Mouse (Mus musculus) ovary, adult 18-20 months (tissue): Measurements from ENCODE around the gene Khdc4.

Experiments used
- DNase-seq: peaks from one replicate; pipeline ENCODE4 v3.0.0; 2022; ENCODE audit warnings: low spot score, mixed read lengths

Khdc4 gene

DNA sequence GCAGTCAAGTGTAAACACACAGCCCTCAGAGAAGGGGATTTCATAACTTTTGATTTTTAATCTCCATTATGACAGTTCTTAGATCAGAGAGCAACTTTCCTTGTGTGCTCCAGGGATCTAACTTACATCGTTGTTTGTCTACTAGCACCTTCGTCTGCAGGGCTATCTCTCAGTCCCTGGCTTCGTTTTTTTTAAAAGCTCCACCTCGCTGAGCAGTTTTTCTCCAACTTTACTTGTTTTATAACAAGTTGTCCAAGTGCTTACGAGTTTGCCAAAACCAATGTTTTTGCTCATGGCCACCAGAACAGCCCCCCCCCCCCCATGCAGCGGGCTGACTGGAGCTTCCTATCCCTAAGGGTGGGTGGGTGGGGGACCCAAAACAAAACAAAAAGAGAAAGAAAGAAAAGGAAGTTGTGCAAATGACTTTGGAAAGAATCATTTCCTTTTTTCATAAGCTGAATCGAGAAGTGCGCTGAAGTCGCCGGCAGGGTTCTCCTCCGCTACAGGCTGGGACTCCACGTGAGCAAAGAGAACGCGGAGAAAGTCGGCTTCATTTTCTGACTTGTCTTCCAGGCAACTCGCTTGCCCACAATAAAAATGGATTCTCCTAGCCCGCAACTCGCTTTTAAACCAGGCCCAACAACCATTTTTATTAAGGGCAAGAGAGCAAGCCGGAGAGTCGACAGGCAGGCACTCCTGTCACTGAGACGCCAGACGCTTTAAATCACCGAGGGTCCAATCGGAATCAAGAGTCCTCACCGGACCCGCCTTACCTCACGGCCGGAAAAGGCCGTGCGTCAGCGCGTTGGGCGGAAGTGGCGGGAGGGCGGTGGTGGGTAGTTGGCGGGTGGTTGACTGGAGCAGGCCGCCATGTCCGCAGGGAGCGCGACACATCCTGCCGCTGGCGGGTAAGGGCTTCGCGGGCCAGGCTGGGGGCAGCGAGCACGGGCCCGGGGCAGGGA is at the start of gene Khdc4:
Gene Khdc4 (plus strand): TSS at position 824 of the 962 bp plus-strand sequence.
- DNase-seq = peak; percentile 97

DNA sequence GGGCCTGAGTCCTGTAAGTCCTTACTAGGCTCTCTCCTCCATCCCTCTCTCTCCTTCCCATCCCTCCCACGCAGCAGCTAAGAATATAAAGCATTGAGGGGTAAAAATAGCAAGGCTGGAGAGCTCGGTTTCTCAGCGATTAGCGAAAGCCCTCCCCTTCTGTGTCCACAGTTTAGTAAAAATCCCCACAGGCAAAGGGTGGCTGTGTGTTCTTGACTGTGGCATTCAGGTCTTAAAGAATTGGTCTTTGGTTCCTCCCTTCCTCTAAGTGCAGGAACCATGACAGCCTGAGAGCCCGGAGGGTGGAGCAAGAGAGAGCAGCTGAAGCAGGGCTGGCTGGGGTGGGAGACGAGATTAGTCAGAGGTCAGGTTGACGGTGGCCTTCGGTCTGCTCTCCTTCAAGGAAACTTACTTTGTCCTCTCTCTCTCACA is 49.0 kb upstream of the Khdc4 start:
- no peak for DNase-seq

DNA sequence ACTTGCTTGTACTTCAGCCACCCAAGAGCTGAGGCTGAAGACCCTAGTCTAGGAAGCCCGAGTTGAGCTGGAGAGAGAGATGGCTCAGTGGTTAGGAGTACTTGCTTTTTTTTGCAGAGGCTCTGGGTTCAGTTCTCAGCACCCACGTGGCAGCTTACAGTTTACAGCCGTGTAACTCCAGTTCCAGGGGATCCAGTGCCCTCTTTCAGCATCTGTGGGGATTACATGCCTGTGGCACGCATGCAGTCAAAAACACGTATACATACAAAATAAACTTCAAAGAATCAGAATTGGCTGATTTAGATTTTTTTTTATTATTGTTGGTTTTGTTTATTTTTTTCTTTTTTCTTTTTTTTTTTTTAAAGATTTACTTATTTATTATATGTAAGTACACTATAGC is 48.5 kb upstream of the Khdc4 start:
- DNase-seq = no peak

DNA sequence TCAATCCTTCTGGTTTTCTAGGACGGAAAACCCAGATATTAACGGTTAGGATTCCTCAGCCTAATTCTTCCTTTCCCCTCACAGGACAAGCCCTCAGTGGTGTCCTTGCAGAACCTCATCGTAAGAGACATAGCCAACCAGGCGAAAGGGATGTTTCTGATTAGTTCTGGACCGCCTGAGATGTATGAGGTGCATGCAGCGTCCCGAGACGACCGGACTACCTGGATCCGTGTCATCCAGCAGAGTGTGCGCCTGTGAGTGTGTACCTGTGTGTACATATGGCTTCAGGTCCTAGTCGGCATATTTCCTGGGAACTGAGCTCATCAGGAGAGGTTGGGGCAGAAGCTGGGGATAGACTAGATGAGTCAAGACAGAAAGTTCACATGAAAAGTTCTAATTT is 46.4 kb upstream of the Khdc4 start:
- DNase-seq = no peak

GRCm38 (mm10) chr3:88640676-88641075 is 44.9 kb upstream of the Khdc4 start:
- DNase-seq = no peak

GRCm38 (mm10) chr3:88643078-88643477 is 42.5 kb upstream of the Khdc4 start:
- no peak for DNase-seq

GRCm38 (mm10) chr3:88645937-88646336 is 39.7 kb upstream of the Khdc4 start:
- no peak for DNase-seq

GRCm38 (mm10) chr3:88646426-88646995 is 39.1 kb upstream of the Khdc4 start:
- DNase-seq = no peak

GRCm38 (mm10) chr3:88647076-88647475 is 38.5 kb upstream of the Khdc4 start:
- no peak for DNase-seq

- no peak for DNase-seq
Observed at GRCm38 (mm10) chr3:88647779-88648413, 37.7 kb upstream of the Khdc4 start.

GRCm38 (mm10) chr3:88648452-88649168 is 37.0 kb upstream of the Khdc4 start:
- DNase-seq = no peak

DNA sequence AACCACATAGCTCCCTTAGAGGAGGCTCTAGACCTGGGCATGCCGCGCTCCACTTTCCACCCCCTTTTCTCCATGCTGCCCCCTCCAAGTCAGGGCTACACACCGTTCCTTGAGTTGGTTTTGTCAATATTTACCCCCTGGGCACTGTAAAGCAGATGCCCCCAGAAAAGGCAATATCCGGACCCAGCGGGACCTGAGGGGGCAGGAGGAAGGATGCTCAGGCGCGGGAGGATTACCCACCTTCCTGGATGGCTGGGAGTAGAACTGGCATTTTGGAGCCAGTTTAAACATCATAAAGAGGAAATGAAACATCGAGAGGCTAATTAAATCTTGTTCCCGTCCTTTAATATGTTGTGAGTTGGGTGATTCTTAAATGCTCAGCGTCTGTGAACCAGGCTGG is 36.4 kb upstream of the Khdc4 start:
- DNase-seq = no peak

- DNase-seq = no peak
Observed at GRCm38 (mm10) chr3:88649967-88650366, 35.6 kb upstream of the Khdc4 start.

DNA sequence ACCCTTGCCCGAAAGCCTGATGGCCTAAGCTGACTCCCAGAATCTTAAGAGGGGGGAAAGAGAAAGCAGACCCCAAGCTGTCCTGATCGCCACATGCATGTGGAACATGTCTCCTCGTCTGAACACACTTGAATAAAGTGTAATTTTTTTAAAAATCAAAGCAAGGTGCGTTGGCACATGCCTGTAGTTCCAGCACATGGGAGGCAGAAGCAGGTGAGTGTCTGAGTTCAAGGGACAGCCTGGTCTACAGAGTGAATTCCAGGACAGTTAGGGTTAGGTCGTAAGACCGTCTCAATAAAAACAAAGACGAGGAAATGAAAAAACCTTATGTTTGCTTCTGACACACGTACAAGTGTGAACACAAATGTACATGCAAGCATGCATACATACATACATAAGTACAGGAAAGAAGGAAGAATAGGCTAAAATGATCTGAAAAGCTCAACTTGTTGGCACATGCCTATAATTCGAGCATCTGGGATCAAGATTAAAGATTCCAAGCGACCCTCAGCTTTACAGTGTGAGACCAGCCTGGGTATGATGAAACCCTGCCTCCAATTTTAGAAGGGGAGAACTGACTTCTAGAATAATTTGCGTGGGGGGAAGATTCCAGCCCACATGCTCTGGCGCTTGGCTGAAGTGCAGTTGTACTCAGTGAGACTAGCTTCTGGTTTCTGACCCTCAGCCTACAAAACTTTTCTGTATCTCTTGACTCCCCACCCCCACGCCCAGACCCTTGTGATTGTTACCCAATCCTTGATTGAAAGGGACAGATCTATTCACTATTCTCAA is 34.7 kb upstream of the Khdc4 start:
- no peak for DNase-seq

DNA sequence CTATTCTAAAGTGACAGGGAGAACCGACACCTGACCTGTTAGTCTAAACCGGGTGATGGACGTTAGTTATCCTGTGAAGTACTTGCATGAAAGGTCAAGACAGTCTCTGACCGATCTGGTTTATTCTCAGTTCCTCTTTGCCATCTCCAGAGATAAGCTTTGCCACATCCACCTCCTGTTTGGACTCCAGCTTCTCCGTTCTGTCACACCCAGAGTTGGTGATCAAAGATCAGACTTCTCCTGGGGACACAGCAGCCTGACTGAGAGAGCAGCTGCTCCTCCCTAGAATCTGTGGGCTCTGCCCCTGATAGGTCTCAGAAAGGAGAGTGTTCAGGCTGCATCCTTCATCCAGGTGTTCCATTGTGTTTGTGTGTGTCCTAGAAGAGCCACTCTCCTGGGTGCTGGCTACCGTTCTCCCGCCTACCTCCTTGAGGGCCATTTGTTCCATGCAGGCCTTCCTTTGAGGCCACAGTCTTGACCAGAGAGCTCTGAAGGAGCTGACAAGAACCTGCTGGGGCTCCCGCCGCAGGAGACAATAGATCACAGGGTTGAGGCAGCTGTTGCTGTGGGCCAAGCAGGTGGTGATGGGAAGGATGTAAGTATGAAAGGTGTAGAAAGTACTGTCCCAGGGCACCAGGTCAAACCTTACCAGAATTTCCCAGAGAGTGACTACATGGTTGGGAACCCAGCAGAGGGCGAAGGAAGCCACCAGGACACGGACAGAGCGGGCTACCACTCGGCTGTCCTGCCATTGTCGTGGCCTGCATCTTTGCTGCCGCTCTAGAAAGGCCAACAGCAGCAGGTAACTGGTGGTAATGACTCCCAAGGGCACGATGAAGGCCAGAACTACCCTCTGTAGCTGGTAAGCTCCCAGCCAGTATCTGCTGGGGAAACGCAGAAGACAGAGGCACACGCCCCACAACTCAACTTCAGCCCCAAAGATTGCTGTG is 33.7 kb upstream of the Khdc4 start:
- no peak for DNase-seq

DNA sequence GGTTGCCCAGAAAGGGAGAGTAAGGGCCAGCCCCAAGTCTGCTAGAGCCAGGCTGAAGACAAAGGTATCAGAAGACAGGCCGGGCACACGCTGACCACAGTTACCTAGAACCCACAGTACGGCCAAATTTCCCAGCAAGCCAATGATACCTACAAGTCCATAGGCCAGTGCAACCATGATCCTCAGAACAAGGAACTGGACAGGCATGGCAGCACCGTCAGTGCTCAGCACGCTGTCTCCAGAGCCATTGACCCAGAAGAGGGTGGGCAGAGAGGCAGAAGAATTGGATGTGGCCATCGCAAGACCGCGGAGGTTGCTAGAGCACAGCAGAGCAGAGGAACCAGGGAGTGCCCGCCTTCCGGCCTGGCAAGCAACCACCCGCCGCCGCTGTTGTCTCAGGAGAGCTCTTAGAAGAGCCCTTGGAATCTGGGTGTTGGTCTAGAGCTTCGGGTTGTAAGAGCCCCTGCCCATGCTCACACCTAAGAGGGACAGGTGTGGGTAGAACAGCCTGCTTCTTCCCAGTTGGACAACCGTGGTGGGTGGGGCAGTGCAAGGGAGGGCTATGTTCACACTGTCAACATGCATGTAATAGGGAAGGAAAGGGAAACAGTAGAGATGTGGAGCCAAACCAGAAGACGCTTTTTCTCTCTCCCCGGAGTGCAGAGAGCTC is 32.6 kb upstream of the Khdc4 start, which contains the start of gene Rxfp4:
Gene Rxfp4 (minus strand): TSS at position 297 of the 670 bp plus-strand sequence.
- no peak for DNase-seq

DNA sequence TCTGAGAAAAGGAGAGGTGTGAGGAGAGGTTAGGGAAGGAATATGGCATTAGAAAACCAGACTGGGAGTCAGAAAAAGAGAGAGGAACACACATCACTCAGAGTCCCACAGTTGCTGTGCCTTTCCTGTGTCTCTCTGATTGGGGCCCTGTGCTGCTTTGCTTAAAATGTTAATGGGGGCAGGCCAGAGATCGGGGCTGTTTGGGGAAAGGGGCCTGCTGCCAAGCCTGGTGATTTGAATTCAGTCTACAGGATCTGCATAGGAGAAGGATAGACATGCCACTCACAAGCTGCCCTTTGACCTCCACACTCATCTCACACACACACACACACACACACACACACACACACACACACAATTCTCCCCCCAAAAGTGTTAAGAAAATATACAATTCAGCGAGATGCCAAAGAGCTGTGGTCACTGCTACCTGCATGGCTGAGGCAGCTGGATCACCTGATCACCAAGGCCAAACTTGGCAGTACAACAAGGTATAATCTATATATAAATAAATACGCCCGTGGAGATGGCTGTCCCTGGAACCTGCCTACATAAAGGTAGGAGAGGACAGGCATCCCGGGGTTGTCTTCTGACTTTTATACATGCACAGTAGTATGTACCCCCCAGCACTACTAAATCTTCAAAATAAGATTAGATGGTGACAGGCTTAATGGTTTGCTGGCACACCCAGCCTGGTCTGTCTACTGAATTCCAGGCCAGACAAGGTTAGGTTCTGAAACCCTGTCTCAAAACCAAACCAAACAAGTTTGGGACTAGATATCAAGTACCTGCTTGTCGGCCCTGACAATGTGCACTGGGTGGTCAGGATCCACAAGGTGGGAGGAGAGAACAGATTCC is 31.9 kb upstream of the Khdc4 start:
- no peak for DNase-seq

GRCm38 (mm10) chr3:88654621-88655020 is 31.0 kb upstream of the Khdc4 start:
- no peak for DNase-seq

DNA sequence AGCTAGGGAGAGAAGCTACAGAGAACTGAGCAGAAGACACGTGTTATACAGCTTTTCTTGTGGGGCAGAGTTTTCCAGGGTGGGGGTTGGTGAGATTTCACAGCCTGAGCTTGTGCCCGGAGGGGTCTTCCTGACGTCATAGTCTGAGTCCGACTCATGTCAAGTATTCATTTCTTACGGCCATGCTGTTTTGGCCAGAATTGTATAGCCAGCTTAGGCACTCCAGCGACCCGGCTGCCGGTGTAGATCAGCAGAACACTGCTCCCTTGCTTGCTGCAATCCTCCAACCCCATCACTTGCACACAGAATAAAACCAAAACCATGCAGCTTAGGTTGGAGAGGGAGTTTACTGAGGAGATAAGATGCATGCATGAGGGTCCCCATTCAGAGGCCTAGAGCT is 30.0 kb upstream of the Khdc4 start:
- DNase-seq = no peak
